Mouse (Mus musculus): ENCODE measurements around the gene Ttc30a1.
"Not testable (repeated sequence)": the region's sequence is repeated elsewhere in the genome, so short reads cannot be mapped to it uniquely, and the experiment has no call there.

Gene Ttc30a1

DNA sequence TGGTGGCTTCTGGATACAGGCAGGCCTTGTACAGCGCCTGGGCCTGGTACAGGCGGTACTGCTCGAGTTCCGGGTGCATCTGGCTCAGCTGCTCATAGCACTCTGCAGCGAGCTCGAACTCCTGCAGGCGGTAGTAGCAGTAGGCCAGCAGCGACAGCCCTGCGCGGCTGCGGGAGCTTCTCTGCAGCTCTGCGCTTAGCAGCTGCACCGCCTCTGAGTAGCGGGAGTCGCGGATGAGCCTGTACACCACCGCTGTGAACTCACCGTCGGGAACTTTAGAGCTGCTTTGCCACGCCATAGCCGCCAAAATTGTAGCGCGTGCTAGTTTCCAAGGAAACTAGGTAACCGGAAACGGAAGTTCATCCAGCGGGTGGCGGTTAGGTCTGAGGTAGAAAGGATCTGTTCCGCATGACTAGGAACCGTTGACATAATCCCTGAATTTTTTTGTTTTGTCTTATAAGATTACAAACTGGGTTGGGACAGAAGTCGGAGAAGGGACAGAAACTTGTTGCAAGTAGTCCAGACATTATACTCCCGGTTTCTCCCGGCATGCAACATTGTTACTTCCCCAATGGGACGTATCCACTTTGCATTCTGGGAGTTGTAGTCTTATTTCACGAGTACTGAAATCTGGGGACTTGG is at the start of gene Ttc30a1:
Ttc30a1 (minus strand) TSS at position 528 of the 642 bp plus-strand sequence.
- DNase-seq (ENCODE audit: low read depth, low spot score): not testable (repeated sequence)

DNA sequence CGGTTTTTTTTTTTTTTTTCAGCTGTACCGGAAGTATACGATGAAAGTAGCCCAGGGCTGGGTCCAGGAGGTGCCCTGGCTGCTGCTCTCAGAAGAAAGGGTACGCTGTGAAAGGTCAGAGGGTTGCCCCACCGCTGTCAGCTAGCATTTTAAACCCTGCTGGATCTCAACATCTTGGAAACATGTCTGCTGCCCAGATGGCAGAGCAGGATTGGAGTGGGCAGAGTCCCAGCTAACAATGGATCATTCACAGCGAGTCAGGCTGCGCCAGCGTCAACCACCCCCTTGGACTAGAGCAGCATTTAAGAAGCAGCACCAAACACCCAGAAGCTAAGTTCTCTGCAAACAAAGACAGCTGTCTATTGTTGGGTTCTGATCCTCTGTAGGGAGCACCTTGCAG is 48.3 kb upstream of the Ttc30a1 start:
- no peak for DNase-seq (ENCODE audit: low read depth, low spot score)

DNA sequence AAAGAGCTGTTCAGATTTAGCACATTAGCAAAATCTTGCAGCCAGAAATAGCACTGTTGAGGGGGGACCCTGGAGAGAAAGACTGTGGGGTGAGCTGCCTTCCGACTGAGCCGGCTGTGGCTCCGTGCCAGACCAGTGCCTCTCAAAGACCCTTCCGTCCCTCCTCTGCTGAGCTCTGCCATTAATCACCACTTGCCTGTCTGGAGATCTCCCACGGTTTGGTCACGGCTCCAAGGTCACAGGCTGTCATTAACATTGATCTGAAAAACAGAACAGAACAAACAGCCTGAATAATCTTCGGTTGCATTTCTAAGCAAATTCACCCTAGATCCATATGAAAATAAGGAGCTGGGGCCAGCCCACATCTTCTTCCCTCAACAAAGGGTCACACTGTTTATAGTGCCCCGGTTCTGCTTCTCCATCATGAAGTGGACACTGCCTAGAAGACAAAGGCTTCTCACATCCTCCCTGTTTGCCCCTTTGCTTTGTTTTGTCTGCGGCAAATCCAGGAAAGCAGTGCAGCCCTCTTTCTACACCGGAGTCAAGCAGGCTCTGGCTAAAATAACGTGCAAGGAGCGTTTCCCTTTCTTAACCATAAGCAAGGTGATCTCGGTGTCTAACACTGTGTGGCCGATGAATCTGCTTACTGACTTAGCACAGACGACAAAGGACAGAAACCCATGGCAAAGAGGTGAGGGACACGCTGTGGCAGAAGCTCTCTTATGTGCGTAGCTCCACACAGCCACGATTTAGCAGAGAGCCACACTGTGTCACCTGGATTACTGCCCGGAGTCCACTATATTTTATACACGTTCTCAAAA is 47.5 kb upstream of the Ttc30a1 start:
- no peak for DNase-seq (ENCODE audit: low read depth, low spot score)

DNA sequence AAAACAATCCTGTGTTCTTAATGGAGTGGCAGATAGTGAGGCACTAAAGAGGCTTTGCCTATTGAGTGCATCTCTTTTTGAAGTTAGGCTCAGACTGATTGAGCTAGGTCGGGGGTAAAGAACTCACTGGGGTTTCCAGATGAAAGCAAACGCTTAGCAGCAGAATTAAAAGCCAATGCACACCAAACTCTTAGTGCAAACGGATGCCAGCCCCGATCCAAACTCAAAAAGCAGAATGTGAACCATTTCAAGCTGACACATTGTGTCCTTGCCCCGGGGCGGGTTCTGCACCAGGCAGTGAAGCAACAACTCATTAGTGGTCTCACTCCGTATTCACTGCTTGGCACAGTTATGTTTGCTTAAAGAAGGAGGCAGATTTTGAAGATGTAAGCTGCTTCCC is 35.1 kb upstream of the Ttc30a1 start:
- DNase-seq (ENCODE audit: low read depth, low spot score): no peak

DNA sequence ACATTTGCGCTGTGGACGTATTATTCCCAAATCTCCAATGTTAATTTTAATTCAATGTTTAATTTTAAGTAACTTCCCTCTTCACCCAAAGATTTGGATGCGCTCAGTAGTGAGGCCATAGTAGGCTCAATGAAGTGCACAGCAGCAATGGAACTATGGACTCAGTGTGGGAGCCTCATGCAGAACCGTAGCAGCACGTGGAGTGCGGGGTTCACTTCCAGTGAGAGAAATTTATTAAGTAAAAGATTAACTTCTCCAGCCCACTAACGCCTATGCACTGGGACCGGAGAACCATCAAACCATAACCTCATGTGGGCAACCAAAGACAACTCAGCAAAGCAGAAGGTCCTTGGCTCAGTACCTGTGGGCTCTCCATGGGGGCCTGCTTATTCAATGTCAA is 34.4 kb upstream of the Ttc30a1 start:
- no peak for DNase-seq (ENCODE audit: low read depth, low spot score)

DNA sequence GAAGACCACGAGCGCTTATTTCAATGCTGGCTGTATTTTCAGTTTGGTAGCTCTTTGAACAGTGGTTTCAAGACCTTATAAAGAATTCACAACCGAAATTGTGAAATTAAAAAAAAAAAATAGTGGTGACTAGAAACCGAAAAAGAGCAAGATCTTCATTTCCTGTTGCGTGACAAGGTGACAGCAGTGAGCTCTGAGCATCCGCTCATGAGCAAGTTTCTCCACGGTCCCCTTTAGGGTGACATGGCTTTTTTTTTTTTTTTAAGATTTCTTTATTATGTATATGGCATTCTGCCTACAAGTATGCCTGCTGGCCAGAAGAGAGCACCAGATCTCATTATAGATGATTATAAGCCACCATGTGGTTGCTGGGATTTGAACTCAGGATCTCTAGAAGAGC is 33.7 kb upstream of the Ttc30a1 start:
- no peak for DNase-seq (ENCODE audit: low read depth, low spot score)

DNA sequence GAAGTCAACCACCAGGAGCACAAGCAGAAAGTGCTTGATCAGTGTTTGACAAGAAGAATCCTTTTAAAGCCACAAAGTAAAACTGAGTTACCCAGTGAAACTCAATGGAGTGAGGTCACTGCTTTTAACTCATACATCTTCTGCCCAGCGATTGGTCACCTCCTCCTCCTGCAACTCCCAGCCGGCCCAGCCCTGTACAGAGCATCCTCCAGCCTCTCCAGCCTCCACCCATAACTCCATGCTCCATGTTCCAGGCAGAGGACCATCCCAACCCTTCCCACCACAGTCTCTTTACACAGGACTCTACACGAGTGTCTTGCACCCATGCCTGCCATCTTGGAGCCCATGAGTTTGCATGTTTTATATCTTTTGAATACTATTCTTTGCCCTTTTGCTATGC is 32.9 kb upstream of the Ttc30a1 start:
- DNase-seq (ENCODE audit: low read depth, low spot score): no peak

DNA sequence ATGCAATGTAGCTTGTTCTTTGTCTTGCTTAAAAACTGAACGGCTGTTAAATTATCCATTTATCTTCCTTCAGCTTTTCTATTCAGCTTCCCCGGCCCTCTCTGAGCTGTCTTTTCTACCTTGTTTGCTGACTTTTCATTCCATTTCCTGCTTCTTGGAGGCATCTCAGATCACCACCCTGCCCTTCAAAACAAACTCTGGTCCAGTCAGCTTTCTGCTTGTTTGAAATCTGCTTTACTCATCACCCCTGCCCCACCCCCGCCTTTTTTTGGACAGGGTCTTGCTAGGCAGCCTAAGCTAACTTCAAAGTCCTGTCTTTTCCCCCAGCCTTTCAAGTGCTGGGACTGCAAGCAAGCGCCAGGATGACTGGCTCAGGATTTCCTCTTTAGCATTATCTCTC is 24.4 kb upstream of the Ttc30a1 start:
- DNase-seq (ENCODE audit: low read depth, low spot score): no peak

DNA sequence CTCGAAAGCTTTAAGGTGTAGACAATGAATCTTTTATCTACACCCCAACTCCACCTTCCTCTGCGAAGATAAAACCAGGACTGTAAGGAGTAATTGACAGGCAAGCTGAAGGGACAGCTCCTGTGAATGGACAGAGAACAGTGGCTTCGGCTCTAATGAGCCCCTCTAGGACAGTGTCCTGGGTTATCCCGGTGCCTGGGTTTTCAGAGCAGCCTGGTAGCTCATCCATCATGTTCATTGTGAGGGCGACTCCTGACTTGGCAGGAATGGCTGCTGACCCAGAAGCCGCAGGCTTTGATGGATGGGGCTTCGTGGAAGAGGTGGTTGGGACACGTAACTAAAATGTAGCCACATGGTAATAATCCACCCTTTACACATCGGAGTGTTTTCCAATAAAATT is 21.1 kb upstream of the Ttc30a1 start:
- DNase-seq (ENCODE audit: low read depth, low spot score): no peak

DNA sequence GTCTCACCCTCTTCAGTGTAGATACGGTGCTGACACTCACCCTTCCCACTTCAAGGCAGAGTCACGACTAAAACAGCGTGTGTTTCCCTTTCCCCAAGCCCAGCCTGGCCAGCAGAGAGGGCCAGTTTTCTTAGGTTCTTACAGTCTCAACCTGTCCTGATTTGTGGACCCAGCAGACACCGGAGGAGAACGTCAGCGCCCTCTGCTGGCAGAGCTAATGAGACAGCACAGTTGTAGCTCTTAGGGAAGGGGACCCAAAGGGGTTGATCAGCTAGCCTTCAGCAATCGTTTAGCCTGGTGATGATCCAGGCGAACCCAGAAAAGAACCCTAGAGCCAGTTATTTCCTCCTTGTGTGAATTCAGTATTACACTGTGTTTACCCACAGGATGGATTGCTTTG is 19.6 kb upstream of the Ttc30a1 start:
- DNase-seq (ENCODE audit: low read depth, low spot score): peak; percentile 51

DNA sequence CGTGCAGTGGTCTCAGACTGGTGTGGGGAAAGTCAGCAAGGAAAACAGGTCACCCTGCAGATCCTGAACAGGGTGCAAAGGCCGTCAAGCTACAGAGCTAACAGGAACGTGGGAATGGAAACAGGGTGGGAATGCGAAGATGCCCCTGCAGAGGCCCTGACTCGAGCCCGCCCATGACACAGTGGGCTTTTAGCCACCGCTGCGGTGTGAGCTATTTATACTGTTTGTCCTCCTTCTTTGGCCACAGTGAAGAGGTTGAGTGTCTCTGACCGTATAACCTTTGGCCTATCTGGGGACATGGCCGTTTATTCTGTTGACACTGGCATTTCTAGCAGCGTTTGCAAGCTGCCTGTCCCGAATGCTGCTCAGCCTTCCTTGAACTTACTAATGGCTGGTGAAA is 17.9 kb upstream of the Ttc30a1 start:
- DNase-seq (ENCODE audit: low read depth, low spot score): no peak

DNA sequence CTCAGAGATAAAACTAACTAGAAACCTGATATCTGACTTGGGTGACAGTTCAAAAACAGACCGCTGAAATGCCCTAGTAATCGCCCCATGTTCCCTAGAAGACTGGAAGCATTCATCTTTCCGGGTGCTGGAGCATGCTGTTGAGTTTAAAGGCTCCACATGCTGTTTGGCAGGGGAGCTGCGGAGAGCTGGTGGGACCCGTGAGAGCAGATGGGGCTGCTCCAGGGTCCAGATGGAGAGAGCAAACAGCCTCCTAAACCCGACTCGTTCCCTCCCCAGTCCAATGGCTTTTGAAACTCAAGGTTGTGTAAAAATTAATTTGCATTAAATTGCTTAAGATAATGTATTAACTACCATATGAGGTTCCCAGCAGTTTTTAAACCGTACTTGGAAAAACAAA is 16.9 kb upstream of the Ttc30a1 start:
- DNase-seq (ENCODE audit: low read depth, low spot score): no peak

DNA sequence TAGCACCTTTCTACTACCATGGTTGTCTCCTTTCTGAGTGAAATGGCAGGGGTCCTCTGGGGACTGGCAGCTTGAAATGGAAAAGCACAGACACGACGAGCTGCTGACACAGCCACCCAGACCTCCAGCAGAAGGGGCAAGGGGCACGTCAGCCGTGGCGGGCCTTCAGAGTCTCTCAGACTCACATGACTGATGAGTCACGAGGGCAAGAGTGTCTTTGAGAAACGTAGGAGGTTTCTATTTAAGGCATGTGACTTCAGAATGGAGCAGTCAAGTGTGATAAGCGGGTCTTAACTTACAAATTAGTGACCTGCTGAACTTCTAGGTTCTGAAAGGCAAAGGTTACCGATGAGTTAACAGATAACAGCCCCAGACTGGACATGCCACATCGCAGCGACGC is 16.0 kb upstream of the Ttc30a1 start:
- DNase-seq (ENCODE audit: low read depth, low spot score): no peak

DNA sequence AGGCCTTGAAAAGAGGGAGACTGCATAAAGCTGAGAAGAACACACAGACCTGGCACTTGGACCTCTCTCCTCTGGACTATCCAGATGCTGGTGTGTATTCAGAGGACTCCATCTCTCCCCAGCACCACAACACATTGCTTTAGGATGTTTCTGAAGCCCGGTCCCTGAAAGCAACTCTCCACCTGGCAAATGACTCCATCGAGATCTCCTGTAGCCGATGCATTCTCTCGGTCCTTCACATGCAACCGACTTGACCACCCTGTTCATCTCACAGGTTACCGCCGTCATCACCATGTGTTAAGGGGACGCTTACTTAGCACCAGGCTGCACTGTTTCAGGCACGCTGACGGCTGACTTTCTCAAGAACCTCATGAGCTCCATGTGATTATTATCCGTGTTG is 13.1 kb upstream of the Ttc30a1 start:
- DNase-seq (ENCODE audit: low read depth, low spot score): no peak

DNA sequence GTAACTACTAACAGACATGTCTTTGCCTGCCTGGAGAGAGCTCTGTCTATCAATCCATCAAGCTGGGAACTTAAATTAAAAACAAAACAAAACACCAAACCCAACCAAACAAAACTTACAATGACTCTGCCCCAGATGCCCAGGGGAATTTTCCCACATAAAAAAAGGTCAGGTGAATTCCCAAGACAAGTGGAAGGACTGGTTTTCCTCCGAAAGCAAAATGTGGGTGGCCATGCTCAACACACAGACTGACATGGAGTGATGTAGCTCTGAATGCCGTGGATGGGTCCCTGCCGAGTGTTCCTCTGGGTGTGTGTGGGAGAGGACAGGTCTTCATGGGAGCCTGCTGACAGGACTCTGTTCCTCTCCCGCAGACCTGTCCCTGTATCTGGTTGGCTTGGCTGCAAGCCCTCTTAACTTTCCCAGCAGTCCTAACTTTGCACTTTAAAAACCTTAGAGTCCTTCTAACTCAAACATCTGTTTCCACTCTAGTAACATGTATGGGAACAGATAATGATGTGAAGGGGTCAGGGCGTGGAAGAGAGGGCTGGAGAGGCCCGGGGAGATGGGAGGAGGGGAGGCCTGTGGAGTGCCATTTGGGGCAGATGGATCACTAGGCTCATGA is 9.9 kb upstream of the Ttc30a1 start:
- no peak for DNase-seq (ENCODE audit: low read depth, low spot score)

DNA sequence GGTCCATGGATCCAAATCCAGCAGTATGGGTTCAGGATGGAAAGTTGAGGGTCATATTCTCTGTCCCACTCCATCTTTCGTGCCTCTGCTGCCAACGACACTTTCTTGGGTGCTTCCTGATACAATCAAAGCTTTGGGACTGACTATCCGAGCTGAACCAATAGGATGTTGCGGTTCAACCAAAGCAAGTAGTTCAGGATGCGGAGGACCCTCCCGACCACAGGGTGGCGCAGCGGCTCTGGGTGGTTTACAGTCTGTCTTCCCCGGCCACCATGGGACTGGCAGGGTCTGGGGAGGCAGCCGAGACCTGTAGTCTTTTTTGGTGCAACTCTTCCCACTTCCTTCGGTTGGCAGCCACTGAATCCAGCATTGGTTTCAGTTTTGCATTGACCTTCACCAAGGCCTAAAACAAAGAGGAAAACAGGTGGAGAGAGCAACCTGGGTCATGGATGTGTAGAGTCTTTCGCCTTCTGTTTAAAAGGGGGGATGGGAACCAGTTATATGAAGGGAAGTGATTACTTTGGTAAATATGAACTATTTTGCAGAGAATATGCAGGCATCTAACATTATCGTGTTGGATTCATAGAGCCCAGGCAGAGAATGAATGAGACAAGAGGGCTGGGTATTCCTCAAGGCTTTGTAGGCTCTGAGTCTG is 9.2 kb upstream of the Ttc30a1 start:
- peak; percentile 70 for DNase-seq (ENCODE audit: low read depth, low spot score)

DNA sequence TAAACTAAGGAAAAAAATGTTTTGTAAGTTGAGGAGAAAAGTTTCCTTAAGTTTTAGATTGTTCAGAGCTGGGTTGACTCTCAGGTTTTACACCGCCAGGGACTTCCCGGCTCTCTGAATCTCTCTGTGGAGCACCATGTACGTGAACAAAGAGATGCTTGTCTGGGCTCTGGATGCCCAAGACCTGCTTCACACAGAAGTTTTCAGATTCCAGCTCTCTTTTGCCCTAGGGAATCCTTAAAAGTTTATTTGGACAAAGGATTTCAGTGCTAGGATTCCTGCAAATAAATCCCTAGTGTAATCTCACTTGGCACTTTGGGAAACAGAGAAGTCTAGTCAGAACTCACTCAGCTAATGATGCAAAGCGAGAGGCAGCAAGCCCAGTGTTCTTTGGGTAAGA is 7.9 kb upstream of the Ttc30a1 start:
- DNase-seq (ENCODE audit: low read depth, low spot score): no peak

DNA sequence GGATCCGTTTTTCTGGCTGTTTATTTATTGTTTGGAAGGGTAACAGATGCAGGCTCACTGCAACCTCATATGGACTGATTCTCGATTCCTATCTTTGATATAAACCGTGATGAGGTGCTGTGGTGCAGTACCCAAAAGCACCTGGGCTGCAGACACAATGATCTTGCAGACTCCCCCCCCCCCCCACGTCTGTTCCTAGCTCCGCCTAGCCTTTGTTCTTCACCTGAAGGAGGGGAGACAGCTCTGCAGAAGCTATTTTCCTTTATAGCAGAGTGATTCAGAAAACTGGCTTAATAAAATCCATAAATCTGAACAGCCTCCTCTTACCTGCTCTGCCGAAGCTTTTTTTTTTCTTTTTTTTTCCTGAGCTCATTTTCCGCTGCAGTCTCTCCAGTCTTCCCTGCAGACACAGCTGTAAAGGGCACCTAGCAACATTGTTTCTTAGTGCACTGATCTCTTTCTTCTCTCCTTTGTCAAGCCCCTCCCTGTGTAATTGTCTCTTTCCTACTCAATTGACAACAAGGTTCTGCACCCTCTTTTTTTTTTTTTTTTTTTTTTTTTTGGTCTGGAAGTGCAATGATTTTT is 7.1 kb upstream of the Ttc30a1 start:
- no peak for DNase-seq (ENCODE audit: low read depth, low spot score)

DNA sequence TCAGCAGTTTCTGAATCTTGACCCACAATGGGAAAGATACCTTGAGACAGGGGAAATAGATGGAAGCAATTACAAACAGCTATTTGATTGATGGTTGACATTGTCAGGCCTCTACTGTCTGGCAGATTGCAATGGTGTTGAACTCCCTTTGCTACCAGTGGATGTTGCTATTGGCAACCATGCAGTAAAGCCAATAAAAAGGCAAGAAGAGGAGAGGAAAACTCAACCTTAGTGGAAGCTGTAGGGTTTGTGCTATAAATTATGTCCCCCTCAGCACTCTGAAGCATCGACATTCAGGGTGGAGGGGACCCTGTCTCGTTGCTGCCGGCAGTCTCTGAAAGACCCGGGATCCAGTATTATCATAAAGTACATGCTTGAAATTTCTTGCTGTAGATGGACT is 6.6 kb upstream of the Ttc30a1 start:
- DNase-seq (ENCODE audit: low read depth, low spot score): no peak

DNA sequence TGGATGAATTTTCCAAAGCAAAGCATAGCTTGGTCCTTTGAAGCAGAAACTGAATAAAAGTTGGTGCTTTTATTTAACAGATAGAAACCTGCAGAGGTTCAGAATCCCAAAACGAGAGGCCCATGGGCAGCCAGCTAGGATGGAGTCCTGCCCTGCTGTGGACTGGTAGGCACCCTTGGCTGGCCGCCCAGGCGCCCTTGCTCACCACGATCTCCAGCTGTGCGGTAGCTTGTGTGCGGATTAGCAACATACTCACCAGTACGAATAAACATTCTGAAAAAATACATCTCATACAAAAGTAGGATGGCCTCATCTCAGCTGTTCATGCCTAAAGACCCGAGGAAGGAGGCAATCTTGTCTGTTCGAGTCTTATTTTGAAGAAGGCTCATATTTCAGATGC is 6.0 kb upstream of the Ttc30a1 start:
- DNase-seq (ENCODE audit: low read depth, low spot score): no peak

DNA sequence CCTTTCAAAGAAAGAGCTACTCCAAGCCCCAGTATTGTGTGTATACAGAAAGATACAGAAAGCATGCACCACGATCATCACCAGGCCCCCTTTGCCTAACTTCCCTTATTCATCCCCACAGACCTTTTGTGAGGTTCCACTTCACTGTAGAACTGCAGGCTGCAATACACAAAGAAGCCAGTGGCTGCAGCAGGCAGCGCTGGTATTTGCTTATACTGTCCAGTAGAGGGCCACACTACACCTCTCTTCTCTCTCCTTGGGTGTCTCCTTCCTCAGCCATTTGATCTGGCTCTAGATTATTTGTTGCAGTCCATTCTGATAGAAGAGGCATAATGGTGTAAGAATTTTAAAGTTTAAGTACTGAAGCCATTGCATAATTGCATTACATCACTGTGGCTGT is 3.4 kb upstream of the Ttc30a1 start:
- DNase-seq (ENCODE audit: low read depth, low spot score): peak; percentile 68

DNA sequence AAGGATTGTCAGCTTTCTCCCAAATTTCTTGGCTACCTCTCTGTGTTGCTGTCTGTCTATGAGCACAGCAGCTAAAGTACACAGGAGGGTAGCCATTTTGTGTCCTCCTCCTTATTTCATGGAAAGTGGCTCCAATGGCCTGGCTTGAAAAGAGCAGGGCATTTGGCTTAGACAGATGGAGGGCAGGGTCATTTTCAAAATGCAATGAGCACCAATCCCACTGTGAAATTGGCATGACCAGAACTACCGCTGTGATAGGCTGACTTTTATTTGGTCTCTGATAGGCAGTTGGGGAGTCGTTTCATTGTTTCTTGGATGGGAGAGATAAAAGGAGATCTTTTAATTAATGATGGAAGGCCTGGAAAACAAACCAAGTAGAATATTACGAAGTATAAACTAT is 2.1 kb upstream of the Ttc30a1 start:
- DNase-seq (ENCODE audit: low read depth, low spot score): no peak

Measured in A20 (cell line).